Mouse (Mus musculus): ENCODE results near the gene Mrpl51. TPM values are rescaled to one million over a fixed set of nuclear protein-coding genes. Genes with fewer than 3 reads are reported as not detected.

The Mrpl51 gene
- polyA plus RNA-seq, 1 experiment from 2014 or later: 210 TPM

- no peak overlapping the region for H3K27ac ChIP-seq
- WGBS: 79% methylated on average over 5 of the region's 5 CpGs
- H3K27me3 ChIP-seq: no peaks in the 10 kb centered on the region
- H3K36me3 ChIP-seq: peaks cover 20% of the 10 kb centered on the region
- H3K4me1 ChIP-seq: peaks cover 11% of the 10 kb centered on the region
- H3K9me3 ChIP-seq: no peaks in the 10 kb centered on the region
- no peak for ATAC-seq (ENCODE audit: insufficient number of reproducible peaks, low FRiP score, low TSS enrichment, low read depth)
- H3K9ac ChIP-seq: no peak overlapping the region
- no peak overlapping the region for H3K4me3 ChIP-seq
- no peak overlapping the region for H3K4me2 ChIP-seq
These were observed 5.6 kb downstream of the Mrpl51 start for GRCm38 (mm10) chr6:125197166-125197565.

- 79% methylated on average over 1 of the region's 1 CpGs for WGBS
- ATAC-seq (ENCODE audit: insufficient number of reproducible peaks, low FRiP score, low TSS enrichment, low read depth): no peak
- Histone ChIP-seq H3K27ac (no peak overlapping the region), H3K4me2 (no peak overlapping the region), H3K36me3 (no peaks in the 10 kb centered on the region), H3K9me3 (no peaks in the 10 kb centered on the region), H3K4me3 (no peak overlapping the region), H3K4me1 (0 out of 2 replicates have a peak, but pooled peaks cover 2% of the 10 kb centered on the region), H3K27me3 (peaks cover 12% of the 10 kb centered on the region), H3K9ac (no peak overlapping the region)
These were observed 18.8 kb downstream of the Mrpl51 start for GRCm38 (mm10) chr6:125210436-125210835.

GRCm38 (mm10) chr6:125212621-125213020 lies 21.0 kb downstream of the Mrpl51 start:
- WGBS: 32% methylated on average over 2 of the region's 2 CpGs
- H3K4me1 ChIP-seq: peaks cover 15% of the 10 kb centered on the region
- H3K36me3 ChIP-seq: no peaks in the 10 kb centered on the region
- no peak overlapping the region for H3K27ac ChIP-seq
- no peak overlapping the region for H3K9ac ChIP-seq
- ATAC-seq (ENCODE audit: insufficient number of reproducible peaks, low FRiP score, low TSS enrichment, low read depth): no peak
- peaks cover 12% of the 10 kb centered on the region for H3K27me3 ChIP-seq
- no peak overlapping the region for H3K4me2 ChIP-seq
- no peaks in the 10 kb centered on the region for H3K9me3 ChIP-seq
- H3K4me3 ChIP-seq: no peak overlapping the region

- WGBS: 66% methylated on average over 6 of the region's 6 CpGs
- peaks cover 12% of the 10 kb centered on the region for H3K27me3 ChIP-seq
- H3K36me3 ChIP-seq: no peaks in the 10 kb centered on the region
- H3K4me2 ChIP-seq: no peak overlapping the region
- no peak for ATAC-seq (ENCODE audit: insufficient number of reproducible peaks, low FRiP score, low TSS enrichment, low read depth)
- no peak overlapping the region for H3K4me3 ChIP-seq
- no peak overlapping the region for H3K9ac ChIP-seq
- peaks cover 15% of the 10 kb centered on the region for H3K4me1 ChIP-seq
- no peaks in the 10 kb centered on the region for H3K9me3 ChIP-seq
- no peak overlapping the region for H3K27ac ChIP-seq
These were observed 21.5 kb downstream of the Mrpl51 start for GRCm38 (mm10) chr6:125213129-125213528.

- ATAC-seq (ENCODE audit: insufficient number of reproducible peaks, low FRiP score, low TSS enrichment, low read depth): no peak
- H3K27me3 ChIP-seq: peaks cover 12% of the 10 kb centered on the region
- H3K9ac ChIP-seq: no peak overlapping the region
- H3K36me3 ChIP-seq: no peaks in the 10 kb centered on the region
- peaks cover 18% of the 10 kb centered on the region for H3K4me1 ChIP-seq
- 78% methylated on average over 6 of the region's 6 CpGs for WGBS
- no peak overlapping the region for H3K27ac ChIP-seq
- H3K9me3 ChIP-seq: no peaks in the 10 kb centered on the region
- no peak overlapping the region for H3K4me3 ChIP-seq
- H3K4me2 ChIP-seq: no peak overlapping the region
These were observed 22.1 kb downstream of the Mrpl51 start for GRCm38 (mm10) chr6:125213715-125214114.

- Histone ChIP-seq H3K9ac (peak within 1 kb of the TSS; percentile 48), H3K4me1 (peaks cover 18% of the 10 kb centered on the region), H3K4me2 (peak within 1 kb of the TSS; percentile 88), H3K36me3 (no peaks in the 10 kb centered on the region), H3K9me3 (no peaks in the 10 kb centered on the region), H3K27ac (peak within 1 kb of the TSS; percentile 79), H3K4me3 (peak within 1 kb of the TSS; percentile 63), H3K27me3 (peaks cover 12% of the 10 kb centered on the region)
- WGBS: under 1% methylated on average over 48 of the region's 48 CpGs
- peak; percentile 90 for ATAC-seq (ENCODE audit: insufficient number of reproducible peaks, low FRiP score, low TSS enrichment, low read depth)
These were observed 23.8 kb downstream of the Mrpl51 start, which contains the start of gene Vamp1 for GRCm38 (mm10) chr6:125215148-125215954. Gene Vamp1 (plus strand): TSS chr6:125215551.

GRCm38 (mm10) chr6:125216898-125217297 lies 25.3 kb downstream of the Mrpl51 start:
- no peak overlapping the region for H3K9ac ChIP-seq
- peaks cover 12% of the 10 kb centered on the region for H3K27me3 ChIP-seq
- H3K4me1 ChIP-seq: peaks cover 18% of the 10 kb centered on the region
- H3K27ac ChIP-seq: no peak overlapping the region
- H3K36me3 ChIP-seq: 0 out of 2 replicates have a peak, but pooled peaks cover 2% of the 10 kb centered on the region
- no peak overlapping the region for H3K4me3 ChIP-seq
- no peak for ATAC-seq (ENCODE audit: insufficient number of reproducible peaks, low FRiP score, low TSS enrichment, low read depth)
- H3K4me2 ChIP-seq: no peak overlapping the region
- WGBS: 74% methylated on average over 2 of the region's 2 CpGs
- no peaks in the 10 kb centered on the region for H3K9me3 ChIP-seq

- Histone ChIP-seq H3K4me1 (peaks cover 18% of the 10 kb centered on the region), H3K4me3 (no peak overlapping the region), H3K27me3 (peaks cover 12% of the 10 kb centered on the region), H3K27ac (no peak overlapping the region), H3K9ac (no peak overlapping the region), H3K4me2 (no peak overlapping the region), H3K9me3 (no peaks in the 10 kb centered on the region), H3K36me3 (0 out of 2 replicates have a peak, but pooled peaks cover 2% of the 10 kb centered on the region)
- 84% methylated on average over 11 of the region's 11 CpGs for WGBS
- no peak for ATAC-seq (ENCODE audit: insufficient number of reproducible peaks, low FRiP score, low TSS enrichment, low read depth)
These were observed 26.3 kb downstream of the Mrpl51 start for GRCm38 (mm10) chr6:125217899-125218298.

- H3K4me2 ChIP-seq: no peak overlapping the region
- H3K27me3 ChIP-seq: peaks cover 3% of the 10 kb centered on the region
- H3K36me3 ChIP-seq: 0 out of 2 replicates have a peak, but pooled peaks cover 2% of the 10 kb centered on the region
- ATAC-seq (ENCODE audit: insufficient number of reproducible peaks, low FRiP score, low TSS enrichment, low read depth): no peak
- no peak overlapping the region for H3K27ac ChIP-seq
- no peak overlapping the region for H3K4me3 ChIP-seq
- no peaks in the 10 kb centered on the region for H3K9me3 ChIP-seq
- 60% methylated on average over 4 of the region's 4 CpGs for WGBS
- H3K9ac ChIP-seq: no peak overlapping the region
- H3K4me1 ChIP-seq: peaks cover 18% of the 10 kb centered on the region
These were observed 27.4 kb downstream of the Mrpl51 start for GRCm38 (mm10) chr6:125218963-125219362.

GRCm38 (mm10) chr6:125221115-125221745 lies 29.6 kb downstream of the Mrpl51 start:
- ATAC-seq (ENCODE audit: insufficient number of reproducible peaks, low FRiP score, low TSS enrichment, low read depth): no peak
- no peaks in the 10 kb centered on the region for H3K27me3 ChIP-seq
- WGBS: 87% methylated on average over 20 of the region's 20 CpGs
- no peak overlapping the region for H3K4me2 ChIP-seq
- no peaks in the 10 kb centered on the region for H3K9me3 ChIP-seq
- no peak overlapping the region for H3K4me3 ChIP-seq
- peaks cover 9% of the 10 kb centered on the region; the same call in 1 of the 2 replicates for H3K36me3 ChIP-seq
- no peak overlapping the region for H3K9ac ChIP-seq
- no peak overlapping the region for H3K27ac ChIP-seq
- peaks cover 11% of the 10 kb centered on the region for H3K4me1 ChIP-seq

GRCm38 (mm10) chr6:125222146-125222545 lies 30.5 kb downstream of the Mrpl51 start:
- Histone ChIP-seq H3K9me3 (no peaks in the 10 kb centered on the region), H3K4me3 (no peak overlapping the region), H3K9ac (no peak overlapping the region), H3K4me2 (no peak overlapping the region), H3K36me3 (peaks cover 12% of the 10 kb centered on the region), H3K27me3 (no peaks in the 10 kb centered on the region), H3K4me1 (0 out of 2 replicates have a peak, but pooled peaks cover 3% of the 10 kb centered on the region), H3K27ac (no peak overlapping the region)
- 59% methylated on average over 2 of the region's 2 CpGs for WGBS
- ATAC-seq (ENCODE audit: insufficient number of reproducible peaks, low FRiP score, low TSS enrichment, low read depth): no peak

- H3K4me3 ChIP-seq: no peak overlapping the region
- peaks cover 12% of the 10 kb centered on the region for H3K36me3 ChIP-seq
- H3K4me2 ChIP-seq: no peak overlapping the region
- 71% methylated on average over 3 of the region's 3 CpGs for WGBS
- no peak for ATAC-seq (ENCODE audit: insufficient number of reproducible peaks, low FRiP score, low TSS enrichment, low read depth)
- H3K27ac ChIP-seq: no peak overlapping the region
- H3K9ac ChIP-seq: no peak overlapping the region
- H3K27me3 ChIP-seq: no peaks in the 10 kb centered on the region
- H3K4me1 ChIP-seq: 0 out of 2 replicates have a peak, but pooled peaks cover 3% of the 10 kb centered on the region
- no peaks in the 10 kb centered on the region for H3K9me3 ChIP-seq
These were observed 31.0 kb downstream of the Mrpl51 start for GRCm38 (mm10) chr6:125222577-125222976.

All from limb, embryonic 15.5 days (tissue).